Mouse (Mus musculus): ENCODE measurements around the gene Serpina3g.

The Serpina3g gene

GRCm38 (mm10) chr12:104288336-104288735, 52.3 kb downstream of the Serpina3g start:
- no peak for DNase-seq

- no peak for DNase-seq
Observed at GRCm38 (mm10) chr12:104289872-104290271, 53.8 kb downstream of the Serpina3g start.
